Mouse (Mus musculus) spleen, postnatal 10 days (tissue): ENCODE measurements around the gene Pdpk1.

Experiments
- DNase-seq, 2 experiments: peaks; one replicate each; pipeline ENCODE4 v3.0.0; 2021 to 2022; ENCODE audit warnings: low spot score in 2 of 2

The Pdpk1 gene

DNA sequence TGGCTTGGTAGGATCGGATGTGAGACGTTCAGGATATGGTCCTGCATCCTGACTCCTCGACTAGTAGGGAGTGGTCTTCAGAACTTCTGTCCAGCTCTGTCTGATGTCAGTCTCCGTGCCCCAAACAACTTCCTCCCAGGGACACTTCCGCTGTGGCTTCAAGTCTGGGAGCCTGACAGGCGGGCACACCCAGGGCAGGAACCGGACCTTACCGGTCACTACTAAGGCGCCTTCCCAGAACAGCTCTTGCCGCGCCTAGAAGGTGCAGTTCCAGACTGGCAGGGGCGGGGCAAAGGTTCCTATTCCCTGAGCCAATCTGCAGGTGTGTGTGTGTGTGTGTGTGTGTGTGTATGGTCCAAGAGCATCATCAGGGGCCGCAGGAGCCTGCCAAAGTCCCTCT lies 113.4 kb downstream of the Pdpk1 start:
- no peak for DNase-seq

DNA sequence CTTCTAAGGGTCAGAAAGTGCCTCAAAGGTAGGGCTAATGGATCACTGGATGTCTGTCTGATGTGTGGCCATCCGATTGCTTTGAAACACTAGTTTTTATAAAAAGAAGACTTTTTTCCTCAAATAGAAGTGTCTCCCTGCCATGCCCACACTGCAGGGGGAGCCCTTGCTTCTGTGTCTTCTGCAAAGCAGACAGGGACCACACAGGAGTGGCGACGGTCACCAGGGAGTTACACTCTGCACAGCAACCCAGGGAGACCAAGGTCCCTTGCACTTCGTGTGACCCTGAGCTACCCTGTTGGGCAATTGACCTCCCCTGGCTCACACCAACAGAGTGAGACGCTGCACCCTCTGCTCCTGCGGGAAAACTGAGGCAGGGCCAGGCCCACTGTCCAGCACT lies 113.8 kb downstream of the Pdpk1 start:
- no peak for DNase-seq

DNA sequence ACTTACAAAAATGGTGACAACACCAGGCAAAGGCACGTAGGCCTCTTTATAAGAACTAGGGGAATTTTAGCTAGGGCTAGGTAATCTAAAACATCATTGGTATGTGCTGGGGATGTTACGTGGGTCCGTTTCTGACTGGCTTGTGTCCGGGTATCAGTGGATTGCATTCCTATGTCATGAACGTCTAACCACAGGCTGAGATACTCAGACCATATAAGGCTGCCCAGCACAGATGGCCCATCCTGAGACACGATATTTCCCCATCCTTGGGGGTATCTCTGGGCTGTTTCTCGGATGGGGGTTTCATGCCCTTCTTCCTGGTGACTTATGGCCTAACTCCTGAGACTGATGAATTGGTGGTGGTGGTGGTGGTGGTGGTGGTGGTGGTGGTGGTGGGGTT lies 115.6 kb downstream of the Pdpk1 start:
- no peak for DNase-seq

DNA sequence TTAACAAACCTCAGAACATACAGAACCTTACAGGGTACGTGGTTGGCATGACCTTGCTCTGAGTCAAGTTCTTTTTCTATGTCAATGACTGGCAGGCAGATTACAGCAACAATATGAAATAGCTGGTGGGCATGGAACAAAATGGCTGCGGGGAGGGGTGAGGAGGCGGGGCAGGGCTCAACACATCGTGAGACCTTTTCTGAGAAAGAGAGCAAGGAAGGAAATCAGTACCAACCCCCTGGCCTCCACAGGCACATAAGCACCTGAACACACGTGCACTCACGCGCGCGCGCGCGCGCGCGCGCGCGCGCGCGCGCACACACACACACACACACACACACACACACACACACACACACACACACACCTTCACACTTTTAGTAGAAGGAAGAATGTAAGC lies 120.2 kb downstream of the Pdpk1 start:
- no peak for DNase-seq

DNA sequence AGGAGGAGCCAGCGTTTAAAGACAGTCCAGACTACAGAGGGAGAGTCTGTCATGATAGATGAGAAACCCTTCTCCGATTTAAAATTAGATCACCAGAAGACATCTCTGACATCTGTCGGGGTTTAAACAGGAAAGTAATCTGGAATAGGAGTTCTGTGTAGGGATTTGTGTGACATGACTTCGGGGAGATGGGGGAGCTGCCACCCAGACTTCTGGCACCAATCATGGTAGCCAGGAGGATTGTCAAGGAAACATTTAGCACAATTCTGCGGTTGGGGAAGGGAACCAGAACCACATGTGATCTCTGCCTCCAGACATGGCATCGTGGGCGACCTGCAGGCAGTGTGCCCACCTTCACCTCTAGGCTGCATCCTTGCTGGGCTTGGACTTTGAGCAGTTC lies 121.2 kb downstream of the Pdpk1 start:
- no peak for DNase-seq
